Mouse (Mus musculus): ENCODE results near the gene Ttc29. TPM values are rescaled to one million over a fixed set of nuclear protein-coding genes. Genes with fewer than 3 reads are reported as not detected.

Gene Ttc29
- total RNA-seq, 2 experiments from 2014 or later, result 0.81 to 1.0 TPM

Other genes starting within 250 kb of the Ttc29 start
- not detected for gene Pou4f2, start 223.3 kb downstream of the Ttc29 start, total RNA-seq (2021)

Measured in layer of hippocampus, postnatal 14 days (tissue).